Comparison of ENCODE assay signal across 10 mouse cellular contexts in the genomic region with DNA sequence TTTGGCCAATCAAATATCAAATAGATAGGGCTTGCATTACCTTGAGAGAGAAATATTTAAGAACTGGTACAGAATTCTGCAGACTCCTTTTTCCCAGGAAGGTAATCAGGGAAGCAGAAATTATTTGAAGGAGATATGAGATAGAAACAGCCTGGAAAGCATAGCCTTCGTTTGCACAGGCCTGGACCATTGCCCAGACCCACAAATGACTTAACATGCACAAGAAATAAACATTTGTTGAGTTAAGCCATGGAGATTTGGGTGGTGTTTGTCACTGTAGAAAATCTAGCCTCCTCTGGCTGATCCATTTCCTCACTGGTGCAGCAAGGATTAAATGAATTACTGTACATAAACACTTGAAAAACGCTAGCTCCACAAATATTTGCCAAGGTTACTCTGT.
DNase-seq lines count a peak whose midpoint lies in the region; ATAC-seq lines count a peak whose summit lies in the region.
"Had no signal": no experiment of that assay in that cellular context is flagged by ENCODE, and none has a peak within 500 bp of the region (broad histone marks: within the 10 kb centered on the region; RNA-seq: fewer than 3 reads in every experiment).

No protein-coding gene starts in this region.

- peaks cover 4% of the 10 kb centered on the region; the same call in 1 of the 2 replicates for H3K27me3 ChIP-seq in embryonic facial prominence, embryonic 14.5 days (replicated peaks; ENCODE audit: control insufficient read depth, insufficient read depth, low read length)
- H3K27me3 ChIP-seq in embryonic facial prominence, embryonic 10.5 days (replicated peaks; ENCODE audit: low read depth, poor library complexity, severe bottlenecking): no peaks in the 10 kb centered on the region
- H3K27me3 ChIP-seq in stomach, embryonic 16.5 days (ENCODE audit: control insufficient read depth, insufficient read depth, low read length): no peaks in the 10 kb centered on the region

- no peak overlapping the region for H3K9ac ChIP-seq in embryonic facial prominence, embryonic 14.5 days (ENCODE audit: low read depth, low read length)
- no peak overlapping the region for H3K9ac ChIP-seq in stomach, embryonic 16.5 days (ENCODE audit: low read length)

- DNase-seq in embryonic facial prominence, embryonic 14.5 days (ENCODE audit: low spot score): peak; percentile 89
- no peak for DNase-seq in embryonic facial prominence, embryonic 10.5 days (ENCODE audit: low spot score)
- DNase-seq in kidney, postnatal 14 days: peak; percentile 45
- no peak for DNase-seq in kidney, adult 18-20 months
- peak; percentile 55 for DNase-seq in urinary bladder, postnatal 14 days (ENCODE audit: low spot score)
- DNase-seq in urinary bladder, adult 2 months (ENCODE audit: low spot score): no peak
- no peak for DNase-seq in thymus, postnatal 14 days
- DNase-seq: B cell, adult 2 months had no signal

- WGBS in embryonic facial prominence, embryonic 14.5 days: 41% methylated on average over 2 of the region's 2 CpGs
- WGBS in embryonic facial prominence, embryonic 10.5 days: 78% methylated on average over 2 of the region's 2 CpGs
- 21% methylated on average over 2 of the region's 2 CpGs for WGBS in stomach, embryonic 16.5 days

- H3K9me3 ChIP-seq in embryonic facial prominence, embryonic 14.5 days (ENCODE audit: control insufficient read depth, low read length): 0 out of 2 replicates have a peak, but pooled peaks cover 1% of the 10 kb centered on the region
- no peaks in the 10 kb centered on the region for H3K9me3 ChIP-seq in embryonic facial prominence, embryonic 10.5 days
- H3K9me3 ChIP-seq in stomach, embryonic 16.5 days (replicated peaks; ENCODE audit: control insufficient read depth, low read length): no peaks in the 10 kb centered on the region

- no peak overlapping the region for H3K4me2 ChIP-seq in embryonic facial prominence, embryonic 14.5 days (ENCODE audit: low read depth, low read length)
- H3K4me2 ChIP-seq in stomach, embryonic 16.5 days (ENCODE audit: low read depth, low read length): no peak overlapping the region

- no peak overlapping the region for H3K27ac ChIP-seq in embryonic facial prominence, embryonic 14.5 days (replicated peaks; ENCODE audit: low read depth, low read length)
- no peak overlapping the region for H3K27ac ChIP-seq in embryonic facial prominence, embryonic 10.5 days (replicated peaks)
- peak overlapping the region; percentile 67; the same call in 1 of the 2 replicates for H3K27ac ChIP-seq in stomach, embryonic 16.5 days (ENCODE audit: low read length)

- peak; percentile 53; the same call in 1 of the 2 replicates for ATAC-seq in embryonic facial prominence, embryonic 14.5 days (ENCODE audit: low read depth)
- ATAC-seq in stomach, embryonic 16.5 days (ENCODE audit: insufficient read depth, low FRiP score): peak; percentile 88
- ATAC-seq: inflammation-experienced regulatory T-cells, adult 6 months had no signal

- H3K4me1 ChIP-seq in embryonic facial prominence, embryonic 14.5 days (ENCODE audit: control insufficient read depth, insufficient read depth, low read length): peaks cover 2% of the 10 kb centered on the region; the same call in 1 of the 2 replicates
- no peaks in the 10 kb centered on the region for H3K4me1 ChIP-seq in embryonic facial prominence, embryonic 10.5 days
- peaks cover 11% of the 10 kb centered on the region for H3K4me1 ChIP-seq in stomach, embryonic 16.5 days (ENCODE audit: control insufficient read depth, insufficient read depth, low read length)

- no peaks in the 10 kb centered on the region for H3K36me3 ChIP-seq in embryonic facial prominence, embryonic 14.5 days (ENCODE audit: control insufficient read depth, insufficient read depth, low read length)
- no peaks in the 10 kb centered on the region for H3K36me3 ChIP-seq in embryonic facial prominence, embryonic 10.5 days (replicated peaks)
- H3K36me3 ChIP-seq in stomach, embryonic 16.5 days (ENCODE audit: control insufficient read depth, insufficient read depth, low read length): no peaks in the 10 kb centered on the region

- no peak overlapping the region for H3K4me3 ChIP-seq in embryonic facial prominence, embryonic 14.5 days (ENCODE audit: low read depth, low read length)
- H3K4me3 ChIP-seq in embryonic facial prominence, embryonic 10.5 days: no peak overlapping the region
- no peak overlapping the region for H3K4me3 ChIP-seq in stomach, embryonic 16.5 days (replicated peaks; ENCODE audit: low read length)

Comparison
In these comparisons a context has a peak if more than half of its experiments do, and no peak if none do; other contexts are left out.
1. DNase-seq: peak in embryonic facial prominence, embryonic 14.5 days (single experiment), kidney, postnatal 14 days (single experiment) and urinary bladder, postnatal 14 days (single experiment); none in embryonic facial prominence, embryonic 10.5 days (single experiment), kidney, adult 18-20 months (single experiment), urinary bladder, adult 2 months (single experiment) and thymus, postnatal 14 days (single experiment).